Mouse (Mus musculus) ovary, postnatal 36 days (tissue): Measurements from ENCODE around the gene Ppp4r3a.
"Not testable (repeated sequence)": the region's sequence is repeated elsewhere in the genome, so short reads cannot be mapped to it uniquely, and the experiment has no call there.

Experiments
- DNase-seq: peaks from one replicate; pipeline ENCODE4 v3.0.0; 2022; ENCODE audit warnings: low spot score, mixed read lengths

Gene Ppp4r3a

DNA sequence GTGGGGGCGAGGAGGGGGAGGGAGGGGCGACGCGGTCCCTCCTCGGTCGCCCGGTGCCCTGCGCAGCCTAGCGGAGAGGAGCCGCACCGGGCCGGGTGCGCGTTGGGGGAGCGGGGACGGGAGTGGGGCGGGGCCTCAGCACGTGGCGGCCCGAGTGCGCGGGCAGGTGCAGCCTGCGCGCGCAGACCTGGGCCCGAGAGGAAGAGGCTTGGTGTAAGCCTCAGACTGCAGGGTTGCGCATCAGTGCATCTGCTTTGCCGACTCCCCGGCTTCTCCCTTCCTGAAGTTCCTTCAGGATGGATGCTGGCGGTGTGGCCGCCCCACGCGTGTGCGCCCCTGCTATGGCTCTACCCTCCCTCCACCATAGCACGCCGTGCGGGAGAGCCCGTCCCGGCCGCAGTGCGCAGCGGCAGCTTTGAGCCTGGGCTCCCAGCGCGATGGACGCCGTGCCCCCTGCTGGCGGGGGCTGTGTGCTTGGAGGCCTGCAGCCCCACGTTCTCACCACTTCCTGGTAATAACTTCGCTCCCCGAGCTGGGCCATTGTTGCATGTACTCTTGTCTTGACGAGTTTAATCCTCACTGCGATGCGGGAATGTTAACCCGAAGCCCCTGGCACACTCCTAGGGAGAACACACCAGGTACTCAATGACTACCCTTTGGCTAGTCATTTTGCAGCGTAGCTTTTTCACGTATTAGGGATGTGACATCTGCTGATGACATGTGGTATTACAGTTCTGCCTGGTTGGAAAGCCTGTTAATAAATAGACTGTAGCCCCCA, 54.4 kb downstream of the Ppp4r3a start, which contains the start of gene Ccdc88c:
TSS of gene Ccdc88c (minus strand) at position 103 of the 778 bp plus-strand sequence.
- DNase-seq: peak; percentile 82

DNA sequence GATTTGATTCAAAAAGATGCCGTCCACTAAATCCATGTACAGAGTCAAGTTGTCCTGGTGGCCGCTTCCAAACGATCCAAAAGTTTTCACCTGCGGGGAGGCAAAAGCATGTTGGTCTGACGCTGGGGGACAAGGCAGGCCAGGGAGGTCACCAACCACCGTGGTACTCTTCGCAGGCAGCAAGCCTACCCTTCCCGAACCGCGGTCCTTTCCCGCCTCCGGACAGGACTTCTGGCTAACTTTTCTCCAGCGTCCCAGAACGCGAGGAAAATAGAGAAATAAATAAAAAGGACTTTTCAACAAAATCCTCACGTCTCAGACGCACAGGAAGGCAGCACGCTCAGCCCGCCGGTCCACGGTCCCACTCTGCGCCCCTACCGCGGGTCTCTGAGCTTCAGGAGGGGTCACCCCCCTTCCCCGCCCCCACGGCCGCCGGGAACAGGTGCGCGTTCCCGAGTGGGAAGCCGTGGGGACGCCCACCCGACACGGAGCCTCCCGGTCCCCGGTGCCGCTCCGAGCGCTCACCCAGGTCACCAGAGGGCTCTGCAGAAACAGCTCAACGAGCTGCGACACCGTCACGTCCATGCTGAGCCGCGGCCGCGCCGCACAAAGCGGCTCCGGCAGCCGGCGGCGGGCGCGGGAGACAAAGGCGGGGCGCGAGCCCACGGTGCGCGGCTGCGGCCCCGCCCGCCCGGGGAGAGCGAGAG, 55.1 kb downstream of the Ppp4r3a start:
- peak; percentile 37 for DNase-seq

DNA sequence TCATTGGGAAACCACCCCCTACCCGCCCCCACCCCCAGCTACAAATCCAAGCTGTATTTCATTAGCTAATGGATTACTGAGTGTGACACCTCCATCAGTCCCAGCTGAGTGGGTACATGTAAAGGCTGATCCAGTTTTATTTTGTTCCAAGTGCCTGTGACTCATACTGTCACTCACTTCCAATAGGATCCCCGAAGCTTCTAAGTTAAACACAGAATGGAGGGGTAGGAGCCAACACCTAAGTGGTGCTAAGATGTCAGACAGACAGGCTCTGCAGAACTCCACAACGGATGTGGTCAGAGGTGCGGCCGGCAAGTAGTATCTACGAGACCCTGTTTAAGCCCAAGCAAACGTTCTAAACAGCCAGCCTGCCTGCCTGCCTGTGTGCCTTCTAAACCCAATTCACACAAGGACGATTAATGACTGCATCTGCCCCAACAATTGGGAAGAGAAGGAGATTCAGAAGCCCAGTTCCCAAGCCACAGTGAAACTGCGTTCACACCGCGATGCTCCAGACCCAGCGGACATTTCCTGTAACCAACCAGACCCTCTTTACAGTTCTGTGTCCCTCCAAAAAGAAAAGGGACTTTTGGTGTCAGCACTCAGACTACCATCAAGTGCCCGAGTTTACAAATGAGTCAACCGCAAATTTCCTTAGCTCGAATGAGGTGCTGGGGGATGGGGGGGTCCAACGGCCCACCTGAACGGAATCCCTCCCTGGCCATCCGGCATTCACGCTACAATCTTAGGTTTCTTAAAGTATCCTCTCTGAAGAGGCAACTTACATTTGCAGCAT, 55.9 kb downstream of the Ppp4r3a start:
- no peak for DNase-seq

GRCm38 (mm10) chr12:101026946-101027345, 56.6 kb downstream of the Ppp4r3a start:
- DNase-seq: no peak

- DNase-seq: no peak
These were observed 57.0 kb downstream of the Ppp4r3a start for GRCm38 (mm10) chr12:101026518-101026917.

DNA sequence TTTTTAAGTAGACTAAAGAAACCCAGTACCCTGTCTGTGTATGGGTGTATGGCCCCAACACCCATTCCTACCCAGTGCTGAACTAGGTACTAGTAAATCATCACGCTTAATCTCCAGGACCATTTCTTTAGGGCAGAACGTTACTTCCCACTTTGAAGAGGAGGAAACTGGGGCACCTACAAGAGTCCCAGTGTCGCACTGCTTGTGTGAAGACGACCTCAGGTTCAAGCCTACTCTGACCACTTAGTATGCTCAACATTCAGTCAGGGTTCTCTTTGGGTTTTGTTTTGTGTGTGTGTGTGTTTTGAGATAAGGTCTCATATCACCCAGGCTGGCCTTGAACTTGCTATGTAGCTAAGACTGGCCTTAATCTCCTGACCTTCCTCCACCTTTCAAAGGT, 57.5 kb downstream of the Ppp4r3a start:
- no peak for DNase-seq

GRCm38 (mm10) chr12:101025379-101025778, 58.1 kb downstream of the Ppp4r3a start:
- no peak for DNase-seq

GRCm38 (mm10) chr12:101024824-101025223, 58.7 kb downstream of the Ppp4r3a start:
- DNase-seq: no peak

DNA sequence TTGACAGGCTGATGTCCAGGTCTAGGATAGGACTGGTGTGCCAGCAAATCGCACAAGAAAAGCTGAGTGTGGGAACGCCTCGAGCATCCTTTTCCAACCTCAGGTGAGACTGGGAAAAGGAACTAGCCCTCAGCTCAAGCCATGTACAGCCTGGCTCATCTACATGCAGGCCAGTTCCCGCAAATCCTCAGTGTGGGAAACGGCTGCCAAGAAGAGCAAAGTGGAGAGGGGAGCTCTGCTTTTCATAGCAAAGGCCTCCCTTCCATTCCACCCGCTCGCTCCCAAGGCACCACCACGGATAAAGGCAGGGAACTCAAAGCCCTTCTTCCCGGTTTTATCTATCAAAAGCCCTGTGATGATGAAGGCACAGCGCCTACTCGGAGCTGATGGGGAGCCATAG, 60.4 kb downstream of the Ppp4r3a start:
- no peak for DNase-seq

- no peak for DNase-seq
These were observed 61.1 kb downstream of the Ppp4r3a start for GRCm38 (mm10) chr12:101022353-101022752.

- DNase-seq: peak; percentile 1
These were observed 61.8 kb downstream of the Ppp4r3a start for GRCm38 (mm10) chr12:101021484-101022226.

- peak; percentile 2 for DNase-seq
These were observed 63.1 kb downstream of the Ppp4r3a start for GRCm38 (mm10) chr12:101020210-101021015.

DNA sequence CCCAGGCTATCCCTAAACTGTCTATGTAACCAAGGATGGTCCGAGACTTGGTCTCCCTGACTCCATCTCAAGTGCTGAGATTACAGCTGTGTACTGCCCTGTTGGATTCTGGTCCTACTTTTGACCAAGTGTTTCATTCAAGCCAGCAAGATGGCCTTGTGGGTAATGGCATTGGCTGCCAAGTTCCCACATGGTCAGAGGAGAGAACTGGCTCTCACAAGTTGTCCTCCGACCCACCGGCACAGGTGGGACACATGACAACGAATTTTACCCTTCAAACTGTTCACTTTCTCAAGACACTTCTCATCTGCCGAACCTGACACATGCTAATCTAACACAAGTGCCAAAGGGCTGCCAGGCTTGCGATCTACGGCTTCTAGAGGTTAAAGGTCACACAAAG, 64.1 kb downstream of the Ppp4r3a start:
- no peak for DNase-seq

DNA sequence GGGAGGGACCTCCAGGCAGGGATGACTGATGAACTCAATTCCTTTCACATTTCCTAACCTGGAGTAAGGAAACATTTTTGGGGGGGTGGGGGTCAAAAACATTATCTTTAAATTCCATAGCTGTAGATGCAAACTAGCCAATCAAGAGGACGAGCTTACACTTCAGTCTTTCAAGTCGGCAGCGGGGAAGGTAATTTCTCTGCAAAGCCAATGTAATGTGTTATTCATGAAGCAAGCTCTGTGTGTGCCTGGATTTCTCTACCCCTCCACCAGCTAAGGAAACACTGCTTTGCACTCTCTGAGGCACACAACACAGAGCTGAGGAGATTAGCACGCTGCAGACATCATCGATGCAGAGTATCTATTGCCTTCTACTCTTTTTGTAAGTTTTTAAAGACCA, 64.5 kb downstream of the Ppp4r3a start:
- DNase-seq: no peak

DNA sequence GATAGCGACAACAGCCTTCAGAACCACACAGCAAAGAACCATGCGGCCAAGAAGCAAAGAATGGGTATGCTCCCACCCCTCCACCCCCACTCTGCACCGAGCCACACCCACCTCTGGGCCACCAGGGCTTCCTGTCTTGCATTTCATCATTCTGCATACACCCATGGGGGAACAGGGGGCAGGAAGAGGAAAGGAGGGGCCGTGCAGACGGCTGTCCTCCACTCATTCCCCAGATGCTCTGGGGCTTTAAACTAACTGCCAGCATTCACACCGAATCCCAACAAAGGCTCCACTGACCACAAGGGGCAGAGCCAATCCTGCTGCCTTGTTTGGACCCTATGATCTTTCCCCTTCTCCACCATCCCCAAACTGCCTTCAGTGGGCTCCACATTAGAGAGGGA, 65.5 kb downstream of the Ppp4r3a start:
- no peak for DNase-seq

- no peak for DNase-seq
These were observed 67.0 kb downstream of the Ppp4r3a start for GRCm38 (mm10) chr12:101016412-101016928.

DNA sequence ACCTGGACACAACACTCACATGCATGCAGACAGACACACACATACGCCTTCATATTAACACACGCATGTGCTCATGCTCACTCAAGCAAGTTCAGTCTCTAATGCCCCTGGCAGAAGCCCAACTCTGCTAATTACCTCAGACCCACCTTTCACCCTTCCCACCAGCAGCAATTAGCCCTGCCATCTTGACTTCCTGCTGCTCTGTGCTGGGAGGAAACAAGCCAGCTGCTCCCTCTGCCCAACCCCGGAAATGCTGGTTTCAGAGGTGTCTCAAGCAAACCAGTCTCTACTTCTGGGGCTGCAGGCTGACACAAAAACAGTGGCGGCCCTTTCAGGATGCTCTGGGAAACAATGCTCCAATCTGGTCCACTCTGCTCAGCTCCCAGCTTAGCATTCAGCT, 67.6 kb downstream of the Ppp4r3a start:
- DNase-seq: no peak

- DNase-seq: no peak
These were observed 68.3 kb downstream of the Ppp4r3a start for GRCm38 (mm10) chr12:101015165-101015560.

- no peak for DNase-seq
These were observed 68.8 kb downstream of the Ppp4r3a start for GRCm38 (mm10) chr12:101014549-101015164.

DNA sequence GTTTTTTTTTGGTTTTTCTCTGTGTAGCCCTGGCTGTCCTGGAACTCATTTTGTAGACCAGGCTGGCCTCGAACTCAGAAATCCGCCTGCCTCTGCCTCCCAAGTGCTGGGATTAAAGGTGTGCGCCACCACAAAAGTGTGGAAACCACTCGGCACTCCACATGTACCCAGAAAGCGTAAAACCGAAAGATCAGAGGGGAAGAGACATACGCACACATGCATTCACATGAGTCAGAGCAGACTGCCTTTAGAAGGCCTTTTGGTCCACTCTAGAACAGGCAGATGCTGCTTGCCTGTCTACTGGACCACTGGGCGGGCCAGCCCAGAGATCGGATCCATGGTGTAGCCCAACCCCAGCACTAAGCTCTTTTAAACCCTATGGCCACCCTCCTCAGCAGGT, 69.8 kb downstream of the Ppp4r3a start:
- DNase-seq: not testable (repeated sequence)
